Mouse (Mus musculus) lung, postnatal 0 days (tissue): Measurements from ENCODE around the gene Abca7. TPM values are rescaled to one million over a fixed set of nuclear protein-coding genes. Genes with fewer than 3 reads are reported as not detected.

ENCODE experiments used
- ATAC-seq: fragments of 200-750 bp; cut with Nextera tagmentation; 2 replicates; pipeline ENCODE4 v1.8.0; 2017; ENCODE audit warnings: moderate library complexity
- DNase-seq: peaks from one replicate; pipeline ENCODE4 v3.0.0-alpha.2; 2016; ENCODE audit warnings: low spot score
- H3K27ac ChIP-seq: fragments of 300-500 bp; sonication (generic); 2 replicates; pipeline ENCODE4 v1.5.1; 2014; ENCODE audit warnings: antibody characterized with exemption, mild to moderate bottlenecking, low read length, mixed read lengths
- H3K27me3 ChIP-seq: fragments of 300-500 bp; sonication (generic); replicated peaks from 2 replicates; pipeline ENCODE4 v1.6.1; 2014; ENCODE audit warnings: low read length, mixed read lengths; ENCODE audit not compliant: insufficient read depth
- H3K36me3 ChIP-seq: fragments of 300-500 bp; sonication (generic); 2 replicates; pipeline ENCODE4 v1.6.1; 2014; ENCODE audit warnings: low read length, mixed read lengths; ENCODE audit not compliant: insufficient read depth
- H3K4me1 ChIP-seq: fragments of 300-500 bp; sonication (generic); 2 replicates; pipeline ENCODE4 v1.6.1; 2014; ENCODE audit warnings: antibody characterized with exemption, low read depth, low read length, mixed read lengths; ENCODE audit not compliant: insufficient read depth
- H3K4me2 ChIP-seq: fragments of 300-500 bp; sonication (generic); replicated peaks from 2 replicates; pipeline ENCODE4 v1.6.1; 2014; ENCODE audit warnings: low read depth, mild to moderate bottlenecking, low read length, moderate library complexity, mixed read lengths
- H3K4me3 ChIP-seq: fragments of 300-500 bp; sonication (generic); 2 replicates; pipeline ENCODE4 v1.5.1; 2014; ENCODE audit warnings: low read depth, low read length
- H3K9ac ChIP-seq: fragments of 300-500 bp; sonication (generic); replicated peaks from 2 replicates; pipeline ENCODE4 v1.6.1; 2014; ENCODE audit warnings: low read depth, mild to moderate bottlenecking
- H3K9me3 ChIP-seq: fragments of 300-500 bp; sonication (generic); 2 replicates; pipeline ENCODE4 v1.6.1; 2016; ENCODE audit warnings: low read length, mixed read lengths
- CTCF ChIP-seq: IDR thresholded peaks from 2 replicates; pipeline ENCODE4 v1.5.1; 2016; ENCODE audit warnings: antibody characterized with exemption, mild to moderate bottlenecking
- EP300 ChIP-seq: IDR thresholded peaks from 2 replicates; pipeline ENCODE4 v1.6.1; 2016; ENCODE audit warnings: antibody characterized with exemption, mild to moderate bottlenecking, control low read depth
- WGBS: fragments of 180-500 bp; shearing (Covaris S2); extraction: QIAGEN DNeasy Blood & Tissue Kit; methylation state at CpG from one replicate; pipeline ENCODE4 v1.1.7; 2014; 5-methylcytosine and 5-hydroxymethylcytosine counted together
- polyA plus RNA-seq: library from polyadenylated mRNA; unstranded; fragments of >200 nt; fragmentation: Nextera tagmentation; extraction: Ambion mirVana; gene quantifications from 2 replicates; pipeline ENCODE4 v1.2.1, GENCODE M21; 2015

Gene Abca7
- polyA plus RNA-seq, 1 experiment from 2014 or later: 5.5 TPM

- Histone ChIP-seq H3K4me1 (peaks cover 8% of the 10 kb centered on the region; the same call in 1 of the 2 replicates), H3K27me3 (no peaks in the 10 kb centered on the region), H3K4me3 (no peak overlapping the region), H3K9me3 (no peaks in the 10 kb centered on the region), H3K36me3 (peaks cover 16% of the 10 kb centered on the region), H3K27ac (no peak overlapping the region), H3K4me2 (no peak overlapping the region), H3K9ac (no peak overlapping the region)
- no peak for DNase-seq
- WGBS: 91% methylated on average over 7 of the region's 7 CpGs
- ATAC-seq: no peak
- TF ChIP-seq EP300: no peak
- no peak for TF ChIP-seq CTCF
These were observed 31.6 kb upstream of the Abca7 start for GRCm38 (mm10) chr10:79964727-79965126.

DNA sequence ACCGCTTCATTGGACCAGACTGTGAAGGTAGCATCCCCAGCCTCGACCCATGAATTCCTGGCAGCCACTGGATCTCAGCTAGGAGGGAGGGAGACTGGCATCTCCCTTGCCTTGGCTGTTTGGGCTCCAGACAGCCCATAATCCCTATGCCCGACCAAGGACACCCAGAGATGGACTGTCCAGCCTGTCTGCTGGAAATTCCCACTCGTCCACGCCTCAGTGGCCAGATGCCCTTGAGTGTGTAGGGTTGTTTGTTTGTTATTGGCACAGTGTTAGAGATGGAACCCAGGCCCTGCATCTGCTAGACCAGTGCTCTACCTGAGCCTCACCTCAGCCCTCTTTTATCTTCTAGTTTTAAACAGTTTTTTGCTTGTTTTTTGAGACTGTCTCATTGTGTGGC is 31.0 kb upstream of the Abca7 start:
- Histone ChIP-seq H3K9me3 (no peaks in the 10 kb centered on the region), H3K9ac (no peak overlapping the region), H3K4me3 (no peak overlapping the region), H3K27ac (no peak overlapping the region), H3K27me3 (no peaks in the 10 kb centered on the region), H3K36me3 (peaks cover 16% of the 10 kb centered on the region), H3K4me1 (peaks cover 6% of the 10 kb centered on the region; the same call in 1 of the 2 replicates), H3K4me2 (no peak overlapping the region)
- WGBS: 88% methylated on average over 5 of the region's 5 CpGs
- DNase-seq: no peak
- ATAC-seq: no peak
- TF ChIP-seq CTCF (no peak), EP300 (no peak)

- no peak overlapping the region for H3K4me3 ChIP-seq
- no peaks in the 10 kb centered on the region for H3K9me3 ChIP-seq
- peaks cover 4% of the 10 kb centered on the region; the same call in 1 of the 2 replicates for H3K27me3 ChIP-seq
- no peak for ATAC-seq
- H3K4me1 ChIP-seq: 0 out of 2 replicates have a peak, but pooled peaks cover 4% of the 10 kb centered on the region
- no peak for TF ChIP-seq EP300
- no peak for TF ChIP-seq CTCF
- H3K4me2 ChIP-seq: no peak overlapping the region
- H3K27ac ChIP-seq: no peak overlapping the region
- no peak for DNase-seq
- peaks cover 16% of the 10 kb centered on the region for H3K36me3 ChIP-seq
- 89% methylated on average over 5 of the region's 5 CpGs for WGBS
- no peak overlapping the region for H3K9ac ChIP-seq
These were observed 29.4 kb upstream of the Abca7 start for GRCm38 (mm10) chr10:79966886-79967400.

DNA sequence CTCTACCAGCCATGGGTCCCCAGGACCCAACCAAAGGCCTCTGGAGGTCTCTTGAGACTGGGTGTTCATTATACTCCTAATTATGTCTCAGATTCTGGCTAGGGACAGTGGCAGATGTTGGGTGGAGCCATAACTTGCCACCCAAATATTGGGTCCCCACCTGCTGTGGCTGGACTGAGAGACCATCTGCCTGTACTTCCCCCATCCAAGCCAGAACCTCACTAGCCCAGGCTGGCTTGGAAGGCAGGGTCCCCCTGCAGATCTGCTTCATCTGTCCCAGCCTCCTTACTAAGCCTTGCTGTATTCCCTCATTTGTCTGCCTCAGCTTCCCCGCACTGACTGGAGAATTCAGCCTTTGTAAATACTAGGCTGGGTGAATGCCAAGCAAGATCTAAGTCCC is 28.1 kb upstream of the Abca7 start:
- no peak overlapping the region for H3K4me3 ChIP-seq
- H3K4me1 ChIP-seq: 0 out of 2 replicates have a peak, but pooled peaks cover 4% of the 10 kb centered on the region
- H3K9ac ChIP-seq: no peak overlapping the region
- H3K27me3 ChIP-seq: peaks cover 6% of the 10 kb centered on the region; the same call in 1 of the 2 replicates
- H3K9me3 ChIP-seq: no peaks in the 10 kb centered on the region
- no peak overlapping the region for H3K27ac ChIP-seq
- WGBS: 65% methylated on average over 1 of the region's 1 CpGs
- DNase-seq (no peak), ATAC-seq (no peak)
- H3K4me2 ChIP-seq: no peak overlapping the region
- H3K36me3 ChIP-seq: peaks cover 16% of the 10 kb centered on the region
- no peak for TF ChIP-seq CTCF
- TF ChIP-seq EP300: no peak

DNA sequence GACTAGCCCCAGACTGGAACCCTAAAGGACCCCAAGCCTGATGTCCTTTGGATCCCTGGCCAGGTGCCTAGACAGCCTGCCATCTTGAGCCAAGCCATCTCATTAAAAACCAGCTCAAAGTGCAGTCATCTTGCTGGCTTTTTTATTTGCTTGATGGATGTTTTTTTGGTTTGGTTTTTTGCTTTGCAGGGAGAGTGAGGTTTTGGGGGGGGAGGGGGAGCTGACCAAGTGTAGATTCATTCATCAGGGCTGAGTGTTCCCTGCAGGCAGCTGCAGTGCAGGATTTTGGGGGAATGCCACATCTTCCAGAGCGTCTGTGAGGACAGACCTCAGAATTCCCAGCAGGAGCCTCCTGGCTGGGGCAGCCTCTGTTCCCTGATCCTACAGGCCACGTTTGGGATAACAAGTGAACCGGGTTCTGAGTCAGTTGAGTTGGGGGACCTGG is 27.1 kb upstream of the Abca7 start:
- Histone ChIP-seq H3K9me3 (no peaks in the 10 kb centered on the region), H3K9ac (no peak overlapping the region), H3K36me3 (peaks cover 16% of the 10 kb centered on the region), H3K27me3 (peaks cover 6% of the 10 kb centered on the region; the same call in 1 of the 2 replicates), H3K4me2 (no peak overlapping the region), H3K4me3 (no peak overlapping the region), H3K4me1 (0 out of 2 replicates have a peak, but pooled peaks cover 4% of the 10 kb centered on the region), H3K27ac (no peak overlapping the region)
- DNase-seq (no peak), ATAC-seq (no peak)
- TF ChIP-seq CTCF: peak; percentile 7; the same call in 1 of the 2 replicates
- no peak for TF ChIP-seq EP300
- 27% methylated on average over 3 of the region's 3 CpGs for WGBS

DNA sequence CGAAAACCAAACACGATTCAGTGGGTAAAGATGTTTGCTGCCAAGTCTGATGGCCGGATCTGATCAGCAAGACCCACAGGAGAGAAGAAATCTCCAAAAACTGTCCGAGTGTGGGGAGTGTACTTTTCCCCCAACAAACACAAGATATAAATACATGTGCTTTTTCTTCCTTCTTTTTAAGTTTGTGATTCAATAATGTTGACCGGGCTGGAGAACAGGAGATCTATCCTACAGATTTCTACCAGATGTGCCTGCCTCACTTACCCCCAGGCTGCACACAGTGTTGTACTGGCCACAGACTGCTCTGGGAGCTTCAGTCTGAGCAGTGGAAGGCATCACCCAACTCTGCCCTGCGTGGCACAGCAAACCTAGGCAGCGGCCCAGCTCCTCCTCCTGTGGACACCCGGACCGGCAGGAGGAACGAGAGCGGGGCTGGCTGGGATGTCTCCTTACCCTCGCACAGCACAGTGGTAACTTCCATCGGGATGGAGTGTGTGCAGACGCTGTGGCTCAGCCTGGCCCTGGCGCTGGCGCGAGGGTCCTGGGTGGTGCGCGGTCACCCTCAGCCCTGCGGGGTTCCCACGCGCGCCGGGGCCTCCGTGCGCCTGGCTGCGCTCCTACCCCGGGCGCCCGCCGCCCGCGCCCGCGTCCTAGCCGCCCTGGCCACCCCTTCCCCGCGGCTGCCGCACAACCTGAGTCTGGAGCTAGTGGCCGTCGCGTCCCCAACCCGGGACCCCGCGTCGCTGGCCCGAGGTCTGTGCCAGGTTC is 25.7 kb upstream of the Abca7 start, which contains the start of gene Grin3b:
Gene Grin3b (plus strand): TSS at position 301 of the 768 bp plus-strand sequence.
- H3K36me3 ChIP-seq: peaks cover 13% of the 10 kb centered on the region
- TF ChIP-seq EP300 (no peak), CTCF (no peak)
- no peak within 1 kb of the TSS for H3K9ac ChIP-seq
- ATAC-seq (no peak), DNase-seq (no peak)
- H3K27ac ChIP-seq: no peak within 1 kb of the TSS
- H3K4me1 ChIP-seq: 0 out of 2 replicates have a peak, but pooled peaks cover 4% of the 10 kb centered on the region
- no peaks in the 10 kb centered on the region for H3K9me3 ChIP-seq
- peak within 1 kb of the TSS; percentile 44 for H3K4me2 ChIP-seq
- WGBS: 5% methylated on average over 45 of the region's 47 CpGs
- H3K4me3 ChIP-seq: peak within 1 kb of the TSS; percentile 12; the same call in 1 of the 2 replicates
- peaks cover 6% of the 10 kb centered on the region; the same call in 1 of the 2 replicates for H3K27me3 ChIP-seq
